Mouse (Mus musculus): Measurements from ENCODE around the gene Tenm4.

GRCm38 (mm10) chr7:96500797-96501196 lies 329.8 kb downstream of the Tenm4 start:
- TF ChIP-seq CTCF (IDR thresholded peaks at IDR 0.05; ENCODE audit: low read depth) (no peak), EP300 (IDR thresholded peaks at IDR 0.05; ENCODE audit: low read depth) (no peak)

Measured in liver, postnatal 0 days (tissue).